Mouse (Mus musculus): ENCODE measurements around the gene Arpp21.

DNA sequence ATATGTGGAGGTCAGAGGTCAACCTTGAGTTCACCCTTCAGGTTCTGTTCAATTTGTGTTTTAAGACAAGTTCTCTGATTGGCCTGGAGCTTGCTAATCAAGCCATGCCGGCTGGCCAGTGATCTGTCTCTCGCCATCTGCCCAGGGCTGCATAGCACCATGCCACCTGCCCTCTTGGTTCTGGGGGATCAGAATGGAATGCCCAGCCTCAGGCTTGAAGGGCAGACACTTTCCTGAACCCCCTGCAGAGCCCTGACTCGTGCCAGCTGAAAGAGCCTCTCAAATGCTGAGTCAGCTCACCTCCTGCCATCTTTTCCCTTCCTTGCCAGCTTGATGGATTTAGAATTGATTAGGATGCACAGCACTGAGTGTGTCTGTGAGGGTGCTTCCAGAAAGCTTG is 25.9 kb downstream of the Arpp21 start:
- TF ChIP-seq CTCF (IDR thresholded peaks at IDR 0.05; ENCODE audit: control insufficient read depth, insufficient read depth, low read length) (no peak), POLR2A (IDR thresholded peaks at IDR 0.05; ENCODE audit: borderline replicate concordance, control insufficient read depth, low read depth, low read length) (no peak)
